Mouse (Mus musculus) gastrocnemius, postnatal 14 days (tissue): Measurements from ENCODE around the gene Ogn. TPM values are rescaled to one million over a fixed set of nuclear protein-coding genes. Genes with fewer than 3 reads are reported as not detected.
A peak's percentile ranks its signal among the peaks of the same experiment; 100 is the strongest.

ENCODE experiments used
- DNase-seq: peaks from one replicate; pipeline ENCODE4 v3.0.0; 2021; ENCODE audit warnings: mixed read lengths
- intact Hi-C: fragments of 180-260 bp; cut with DNase I; formaldehyde crosslinking; loops from one replicate; pipeline ENCODE4 v1.15.1; 2025; ENCODE audit warnings: low total_unique reads
- total RNA-seq, 2 experiments: library from RNA; stranded (reverse); gene quantifications; 2 replicates each; pipeline ENCODE4 v1.2.3; 2021

Gene Ogn
- total RNA-seq, 2 experiments from 2014 or later: 57.4 to 70.5 TPM

GRCm38 (mm10) chr13:49642650-49643049 is 34.8 kb downstream of the Ogn start:
- intact Hi-C loops: loop anchor here (10.0 kb wide), 1 partner anchor 88 kb away; no protein-coding TSS in a partner anchor
- DNase-seq: no peak

DNA sequence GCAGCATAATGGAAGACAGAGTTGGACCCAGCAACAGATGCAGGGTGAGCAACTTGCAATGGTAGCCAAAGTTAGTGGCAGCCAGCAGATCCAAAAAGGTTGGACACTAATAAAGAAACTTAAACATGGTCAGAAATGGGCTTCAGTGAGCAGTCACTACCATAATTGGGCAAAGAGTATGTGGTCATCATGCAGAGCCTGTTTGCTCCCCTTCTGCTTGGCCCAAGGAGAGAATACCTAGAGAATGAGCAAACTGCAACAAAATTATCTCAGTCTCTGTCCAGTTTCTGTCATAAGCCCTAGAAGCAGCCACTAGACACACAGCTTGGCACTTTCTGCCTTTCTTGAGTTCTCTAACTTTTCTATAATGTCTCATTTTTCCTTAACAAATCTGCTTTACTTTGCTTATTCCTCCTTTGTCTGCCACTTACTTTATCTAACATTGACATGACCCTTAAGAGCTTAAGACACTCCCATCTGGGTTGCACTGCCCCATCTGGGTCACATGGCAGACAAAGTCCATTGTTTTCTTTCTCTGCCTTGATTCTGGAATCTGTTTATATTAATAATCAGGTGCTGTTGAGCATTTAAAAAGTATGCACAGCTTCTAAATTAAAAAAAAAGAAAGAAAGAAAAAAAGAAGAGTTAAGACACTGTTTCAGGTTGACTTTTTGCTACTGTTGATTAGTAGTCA is 36.0 kb downstream of the Ogn start:
- intact Hi-C loops: loop anchor here (10.0 kb wide), 1 partner anchor 89 kb away; no protein-coding TSS in a partner anchor
- DNase-seq: no peak

GRCm38 (mm10) chr13:49644731-49645529 is 37.1 kb downstream of the Ogn start:
- intact Hi-C loops: loop anchor here (5.0 to 10.0 kb wide), 2 partner anchors 90 to 198 kb away; no protein-coding TSS in a partner anchor
- DNase-seq: no peak

DNA sequence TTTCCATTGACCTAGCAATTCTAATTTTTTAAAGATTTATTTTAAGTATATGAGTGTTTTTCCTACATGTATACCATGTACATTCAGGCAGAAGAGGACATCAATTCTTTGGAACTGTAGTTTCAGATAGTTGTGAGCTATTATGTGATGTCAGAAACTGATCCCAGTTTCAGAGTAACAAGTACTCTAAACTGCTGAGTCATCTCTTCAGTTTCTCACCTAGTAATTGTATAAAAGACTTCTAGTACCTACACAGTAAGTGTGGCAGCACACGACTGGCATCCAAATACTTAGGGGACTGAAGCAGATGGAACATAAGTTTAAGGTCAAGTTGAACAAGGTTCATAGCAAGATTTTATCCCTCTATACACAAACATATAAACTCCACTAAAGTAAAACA is 38.2 kb downstream of the Ogn start:
- DNase-seq: no peak
- intact Hi-C loops: loop anchor here (5.0 to 10.0 kb wide), 2 partner anchors 91 to 199 kb away; no protein-coding TSS in a partner anchor

DNA sequence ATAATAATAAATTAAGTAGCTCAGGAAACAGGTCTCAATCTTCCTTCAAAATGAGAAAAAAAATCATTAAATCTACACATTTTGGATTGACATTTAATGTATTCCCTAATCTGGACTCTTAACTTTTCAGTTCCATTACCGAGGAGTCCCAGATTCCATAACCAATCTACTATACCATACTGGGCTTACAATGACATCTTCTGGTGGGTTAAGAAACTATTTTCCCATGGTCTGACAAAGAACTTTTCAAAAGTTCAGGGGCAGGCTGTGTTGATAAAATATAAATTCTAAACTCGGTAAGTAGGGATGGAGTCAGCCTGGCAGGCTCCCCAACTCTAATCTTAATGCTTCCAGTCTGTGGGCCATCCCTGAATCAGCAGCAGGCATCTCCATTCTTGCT is 43.3 kb downstream of the Ogn start:
- no peak for DNase-seq
- intact Hi-C loops: no loop called here

- intact Hi-C loops: no loop called here
- no peak for DNase-seq
Observed at GRCm38 (mm10) chr13:49651781-49652351, 44.0 kb downstream of the Ogn start.

GRCm38 (mm10) chr13:49652481-49653179 is 44.8 kb downstream of the Ogn start, which contains the start of the genes Cenpp and Nol8:
Gene Cenpp, minus strand, starts transcription at chr13:49652785.
Gene Nol8, plus strand, starts transcription at chr13:49653078.
- peak; percentile 100 for DNase-seq
- intact Hi-C loops: no loop called here

DNA sequence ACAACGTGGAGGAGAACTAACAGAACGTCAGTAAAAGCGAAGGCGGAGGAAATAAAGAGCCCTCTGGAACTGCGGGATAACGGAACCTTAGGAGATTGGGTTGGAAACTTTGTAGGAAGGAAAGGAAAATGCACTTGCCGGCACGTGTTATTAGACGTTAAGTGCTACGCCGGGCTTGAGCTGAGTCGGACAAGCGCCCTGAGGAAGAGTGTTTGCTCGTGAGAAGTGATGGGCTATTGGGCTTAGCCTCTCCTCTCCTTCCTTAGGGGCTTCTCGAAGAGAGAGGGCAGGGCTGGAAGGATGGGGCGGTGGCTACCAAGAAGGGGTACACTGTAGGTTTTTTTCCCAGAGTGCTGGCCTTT is 45.3 kb downstream of the Ogn start:
- DNase-seq: peak; percentile 49
- intact Hi-C loops: no loop called here

Other genes with a start within 250 kb of the Ogn start
- 1 to 10 TPM; 5.1 to 6.6 TPM for gene Ippk, start 186.8 kb upstream of the Ogn start, total RNA-seq
- gene Tes3-ps, start 114.7 kb upstream of the Ogn start, total RNA-seq: 1 to 10 TPM; 1.7 to 2.1 TPM
- gene Ecm2, start 103.2 kb upstream of the Ogn start, total RNA-seq: 10 to 100 TPM; 17.1 to 20.1 TPM
- 10 to 100 TPM; 58.3 to 60.2 TPM for gene Aspn, start 63.6 kb upstream of the Ogn start, total RNA-seq
- 1 to 10 TPM; 2.4 to 3.8 TPM for gene Omd, start 25.6 kb upstream of the Ogn start, total RNA-seq
- gene Cenpp, start 44.7 kb downstream of the Ogn start, total RNA-seq: 1 to 10 TPM; 1.6 to 2.1 TPM
- 1 to 10 TPM; 6.7 to 8.4 TPM for gene Nol8, start 45.0 kb downstream of the Ogn start, total RNA-seq
- 10 to 100 TPM; 72.5 to 78.5 TPM for gene Iars, start 74.1 kb downstream of the Ogn start, total RNA-seq
- not detected for gene Gm30302, start 191.0 kb downstream of the Ogn start, total RNA-seq